Mouse (Mus musculus) v-Abl transformed pro-B cells (cell line): ENCODE data around the gene Jpt2.

ENCODE experiments used
- in situ Hi-C, 2 experiments: fragments of 400-800 bp; cut with MboI; formaldehyde crosslinking; loops; one replicate each; pipeline ENCODE4 v1.15.1; 2025; ENCODE audit not compliant: unreplicated experiment in 2 of 2

Gene Jpt2

GRCm38 (mm10) chr17:24929506-24929905 lies 31.0 kb downstream of the Jpt2 start:
- in situ Hi-C loops: no loop called here

- in situ Hi-C loops: no loop called here
These were observed 37.2 kb downstream of the Jpt2 start for GRCm38 (mm10) chr17:24923246-24923645.

DNA sequence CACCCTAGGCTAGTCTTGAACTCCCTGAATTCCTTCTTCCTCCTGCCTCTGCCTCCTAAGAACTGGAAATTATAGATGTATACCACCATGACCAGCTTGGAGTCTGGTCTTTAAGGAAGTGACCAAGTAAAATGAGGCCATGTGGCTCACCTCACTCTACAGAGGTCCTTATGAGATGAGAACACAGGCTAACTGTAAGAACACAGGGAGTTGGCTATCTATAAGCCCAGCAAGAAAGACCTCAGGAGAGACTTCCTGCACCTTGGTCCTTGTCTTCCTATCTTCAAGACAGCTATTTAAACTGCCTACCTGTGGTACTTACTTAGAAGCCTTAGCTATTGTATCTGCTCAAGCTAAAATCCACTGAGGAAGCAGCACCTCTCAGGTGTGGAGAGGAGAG lies 46.5 kb downstream of the Jpt2 start:
- in situ Hi-C loops: no loop called here

- in situ Hi-C loops: no loop called here
These were observed 52.9 kb downstream of the Jpt2 start for GRCm38 (mm10) chr17:24907591-24907990.

GRCm38 (mm10) chr17:24903767-24904166 lies 56.7 kb downstream of the Jpt2 start:
- in situ Hi-C loops: no loop called here

DNA sequence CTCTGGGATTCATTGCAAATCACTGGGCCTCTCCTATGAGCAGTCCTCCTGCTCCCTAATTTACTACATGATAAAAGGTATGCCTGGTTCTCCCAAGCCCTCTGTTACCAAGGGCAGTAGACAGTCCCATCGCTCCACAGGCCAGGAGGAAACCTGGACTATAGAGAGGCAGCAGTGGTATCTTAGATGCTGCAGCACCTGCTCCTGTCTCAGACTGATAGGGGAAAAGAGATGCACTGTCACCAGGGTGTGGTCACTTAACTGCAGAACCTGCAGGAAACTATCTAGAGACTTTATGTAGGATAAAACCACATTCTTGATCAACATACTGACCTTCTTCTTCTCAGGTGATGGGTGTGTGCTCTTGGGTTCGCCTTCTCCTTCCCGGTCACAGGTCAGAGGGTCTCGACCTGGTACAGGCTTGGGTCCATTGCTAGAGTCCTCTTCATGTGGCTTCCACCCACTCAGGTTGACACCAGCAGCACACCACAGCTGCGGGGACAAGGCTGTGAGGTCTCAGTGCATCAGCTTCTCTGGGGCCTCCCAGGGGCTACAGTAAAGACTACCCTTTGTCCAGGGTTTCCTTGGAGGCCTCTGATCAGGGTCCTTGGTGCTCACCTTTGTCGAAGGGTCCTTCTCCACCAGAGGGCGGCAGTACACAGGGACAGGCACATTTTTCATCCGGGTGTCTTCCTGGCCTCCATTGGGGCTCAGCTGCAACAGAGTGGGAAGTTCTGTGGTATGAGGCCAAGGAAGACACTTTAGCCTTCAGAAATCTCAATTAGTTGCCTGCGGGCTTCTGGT lies 57.6 kb downstream of the Jpt2 start:
- in situ Hi-C loops: no loop called here

DNA sequence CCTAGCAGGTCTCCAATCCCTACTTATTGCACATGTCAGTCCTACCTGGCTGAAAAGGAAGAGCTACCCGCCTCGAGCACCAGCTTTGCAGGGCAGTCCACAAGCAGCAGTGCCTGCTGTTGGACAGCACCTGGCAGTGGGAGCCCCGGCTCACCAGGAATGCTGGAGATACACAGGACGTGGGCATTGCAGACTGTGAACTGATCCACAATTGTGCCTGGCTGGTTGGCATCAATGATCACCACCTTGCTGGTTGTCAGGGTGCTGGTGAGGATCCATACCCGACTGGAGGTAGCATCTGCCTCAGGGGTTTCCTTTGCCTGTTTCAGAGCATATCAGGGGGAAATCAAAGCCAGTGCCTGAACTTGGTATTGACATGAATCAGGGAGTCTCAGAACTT lies 58.4 kb downstream of the Jpt2 start:
- in situ Hi-C loops: no loop called here

- in situ Hi-C loops: no loop called here
These were observed 60.5 kb downstream of the Jpt2 start for GRCm38 (mm10) chr17:24900014-24900413.

GRCm38 (mm10) chr17:24899153-24899552 lies 61.3 kb downstream of the Jpt2 start:
- in situ Hi-C loops: no loop called here

DNA sequence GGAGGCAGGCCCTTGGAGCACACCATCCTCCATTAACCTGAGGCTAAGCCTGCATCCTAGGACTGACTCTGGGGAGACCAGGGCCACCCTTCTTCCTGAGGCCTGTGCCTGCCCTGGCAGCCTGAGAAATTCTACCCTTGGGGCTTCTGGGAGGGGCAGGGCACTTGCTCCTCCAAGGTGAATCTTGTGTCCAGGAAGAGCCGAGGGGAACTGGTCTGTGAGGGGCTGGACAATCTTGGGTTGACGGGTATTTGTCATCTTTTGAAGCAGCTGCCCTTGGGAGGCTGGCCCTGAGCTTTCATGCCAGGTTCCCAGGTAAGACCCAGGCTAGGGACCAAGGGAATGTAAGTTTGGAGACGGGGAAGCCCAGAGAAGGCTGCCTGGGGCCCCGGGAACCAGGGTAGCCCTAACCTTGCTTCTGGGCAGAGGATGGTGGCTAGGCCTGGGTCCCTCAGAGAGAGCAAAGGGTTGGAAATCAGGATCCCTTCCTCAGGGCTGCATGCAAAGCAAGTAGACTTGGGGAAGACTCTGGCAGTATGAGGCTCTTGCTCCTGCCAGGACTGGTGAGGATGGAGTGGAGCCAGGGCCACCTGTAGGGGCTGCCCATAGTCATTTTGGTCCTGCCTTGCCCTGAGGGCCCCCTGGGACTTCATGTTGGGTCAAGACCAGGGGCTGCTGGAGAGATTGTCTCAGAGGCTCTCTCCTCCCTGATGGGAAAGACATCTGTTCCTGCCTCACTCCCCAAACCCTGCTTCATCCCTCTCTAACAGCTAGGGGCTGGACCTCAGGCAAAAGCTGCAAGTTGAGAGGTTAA lies 62.2 kb downstream of the Jpt2 start:
- in situ Hi-C loops: no loop called here

DNA sequence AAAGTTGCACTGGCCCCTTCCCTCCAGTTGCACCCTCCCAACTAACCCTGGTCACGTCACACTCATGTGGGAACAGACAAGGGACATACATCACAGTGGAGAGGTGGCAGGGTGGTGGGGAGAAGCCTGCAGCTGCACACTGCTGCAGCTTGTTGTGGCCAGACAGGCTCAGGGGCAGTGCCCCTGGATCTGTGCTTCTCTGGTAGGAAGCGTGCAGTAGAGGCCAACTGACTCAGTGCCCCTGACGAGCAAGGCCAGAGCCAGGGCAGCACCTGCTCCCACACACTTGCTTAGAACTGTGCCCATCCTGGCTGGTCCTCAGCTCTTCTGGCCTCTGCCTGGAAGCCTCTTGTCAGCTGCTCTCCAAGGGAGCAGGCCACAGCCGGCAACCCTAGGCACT lies 62.9 kb downstream of the Jpt2 start:
- in situ Hi-C loops: no loop called here

DNA sequence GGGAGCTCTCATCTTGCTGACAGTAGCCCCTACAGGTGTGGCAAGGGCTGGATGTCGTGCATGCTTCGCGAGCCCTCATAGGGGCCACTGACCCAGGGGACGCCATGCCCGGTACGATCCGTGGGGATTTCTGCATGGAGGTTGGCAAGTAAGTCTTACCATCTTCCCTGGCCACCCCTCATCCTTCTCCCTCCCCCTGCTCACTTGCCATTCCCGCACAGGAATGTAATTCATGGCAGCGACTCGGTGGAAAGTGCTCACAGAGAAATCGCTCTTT lies 63.6 kb downstream of the Jpt2 start:
- in situ Hi-C loops: no loop called here

- in situ Hi-C loops: no loop called here
These were observed 64.1 kb downstream of the Jpt2 start, which contains the start of gene Nme3 for GRCm38 (mm10) chr17:24896241-24896992. Nme3 (plus strand) TSS chr17:24896500.

GRCm38 (mm10) chr17:24895571-24896240 lies 64.8 kb downstream of the Jpt2 start:
- in situ Hi-C loops: no loop called here

- in situ Hi-C loops: no loop called here
These were observed 65.4 kb downstream of the Jpt2 start, which contains the start of the genes Eme2 and Mrps34 for GRCm38 (mm10) chr17:24894995-24895547. Eme2 (minus strand) TSS chr17:24895087. Mrps34 (plus strand) TSS chr17:24895116.

DNA sequence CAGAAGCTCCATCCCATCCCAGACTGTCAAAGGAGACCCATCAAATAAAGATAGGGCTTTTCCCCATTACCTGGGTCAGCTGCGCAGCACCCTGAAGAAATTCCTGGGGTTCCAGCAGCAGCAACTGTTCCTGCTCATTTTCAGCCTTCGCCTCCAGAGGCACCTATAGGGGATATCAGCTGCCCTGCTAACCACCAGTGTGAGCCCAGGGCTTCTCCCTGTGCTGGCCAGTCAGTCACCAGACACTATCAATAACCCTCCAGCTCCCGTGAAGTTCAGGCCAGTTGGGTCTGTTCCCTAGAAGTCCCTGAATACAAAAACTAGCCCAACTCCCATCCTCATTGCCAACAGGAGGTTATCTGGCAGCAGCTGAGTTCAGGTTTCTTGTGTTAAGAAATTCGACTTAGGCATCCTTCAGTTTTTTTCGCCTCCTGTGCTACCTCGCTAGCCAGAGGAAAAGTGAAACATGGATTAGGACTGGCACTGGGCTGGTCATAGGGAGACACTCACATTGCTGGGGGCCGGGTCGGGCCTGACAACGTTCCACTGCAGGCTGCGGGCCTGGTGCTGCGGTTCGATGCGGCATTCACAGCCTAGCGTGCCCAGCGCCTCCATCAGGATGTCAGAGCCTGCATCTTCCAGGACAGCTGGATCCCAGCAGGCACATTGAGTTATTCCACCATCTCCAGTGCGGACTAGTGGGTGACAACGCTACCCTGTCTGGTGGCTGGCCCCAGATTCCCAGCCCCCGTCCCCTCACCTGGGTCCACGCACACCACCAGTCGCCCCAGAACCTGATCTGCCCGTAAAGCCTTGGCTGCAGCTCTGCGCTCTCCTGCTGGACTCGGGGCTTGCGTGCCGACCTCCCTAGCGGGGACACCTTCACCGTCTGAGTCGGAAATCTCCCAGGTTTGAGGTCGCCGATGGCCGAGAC lies 66.2 kb downstream of the Jpt2 start:
- in situ Hi-C loops: no loop called here

DNA sequence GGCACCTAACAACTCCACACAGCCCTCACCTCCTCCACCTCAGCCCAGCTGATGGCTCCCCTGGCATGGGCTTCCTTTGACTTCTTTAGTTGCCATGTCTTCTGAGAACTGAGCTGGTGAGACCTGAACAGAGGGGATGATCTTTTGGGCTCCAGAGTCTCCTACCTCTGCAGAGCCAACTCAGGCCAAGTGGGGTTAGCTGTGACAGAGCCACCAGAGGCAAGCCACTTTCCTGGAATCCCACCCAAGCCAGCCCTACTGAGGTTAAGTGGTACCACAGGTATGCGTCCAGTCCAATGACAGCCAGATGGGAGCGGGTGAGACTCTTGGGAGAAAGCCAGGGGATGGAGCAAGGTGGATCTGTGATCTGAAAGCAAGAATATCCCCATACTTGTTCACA lies 67.2 kb downstream of the Jpt2 start:
- in situ Hi-C loops: no loop called here

DNA sequence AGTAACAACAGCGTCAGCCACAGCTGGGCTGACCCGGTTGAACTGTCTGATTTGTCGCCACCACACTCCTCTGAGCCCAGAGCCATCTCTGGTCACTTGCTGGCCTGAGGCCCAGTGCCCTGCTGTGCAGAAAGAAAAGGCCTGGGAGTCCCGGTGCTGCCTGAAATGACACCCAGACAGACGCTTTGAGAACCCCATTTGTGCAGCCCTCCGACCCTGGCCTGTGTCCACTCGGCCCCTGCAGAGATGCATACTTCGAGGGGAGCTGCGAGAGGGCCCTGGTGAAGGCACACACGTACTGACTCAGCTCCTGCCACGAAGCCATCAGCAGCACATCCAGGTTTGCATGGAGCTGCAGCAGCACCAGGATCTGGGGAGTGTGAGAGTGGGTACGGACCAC lies 67.7 kb downstream of the Jpt2 start:
- in situ Hi-C loops: no loop called here

DNA sequence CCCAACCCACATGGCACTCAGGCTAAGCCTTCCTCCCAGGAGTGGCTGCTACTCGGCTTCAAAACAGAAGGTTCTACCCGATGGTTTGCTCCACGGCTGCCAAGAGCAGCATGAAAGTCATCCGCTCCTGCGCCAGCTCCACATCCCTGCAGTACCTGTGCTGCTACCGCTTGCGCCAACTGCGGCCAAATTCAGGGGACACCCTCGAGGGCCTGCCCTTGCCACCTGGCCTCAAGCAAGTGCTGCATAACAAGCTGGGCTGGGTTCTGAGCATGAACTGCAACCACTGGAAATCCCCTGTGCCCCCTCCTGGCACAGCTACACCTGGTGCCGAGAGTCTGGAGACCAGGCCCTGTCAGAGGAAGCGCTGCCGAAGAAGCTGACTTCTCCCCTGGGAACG lies 69.2 kb downstream of the Jpt2 start:
- in situ Hi-C loops: no loop called here
